Mouse (Mus musculus): ENCODE data around the gene Megf8.

- TF ChIP-seq CTCF (IDR thresholded peaks at IDR 0.05; ENCODE audit: borderline replicate concordance, extremely low read depth, insufficient read depth, insufficient read length) (no peak), POLR2A (IDR thresholded peaks at IDR 0.05; ENCODE audit: borderline replicate concordance, extremely low read depth, insufficient read depth, insufficient read length, poor library complexity, severe bottlenecking) (no peak)
Measured at GRCm38 (mm10) chr7:25383385-25383784, 66.4 kb downstream of the Megf8 start.

Data from brain, embryonic 14.5 days (tissue).